Mouse (Mus musculus) kidney, adult 2 months (tissue): ENCODE data around the gene Zfp385b.

Source experiments
- CTCF ChIP-seq: fragments of 200-500 bp; conservative IDR thresholded peaks from 2 replicates; pipeline ENCODE4 v1.5.1; 2011; ENCODE audit warnings: low read depth, mild to moderate bottlenecking, control low read depth, low read length, moderate library complexity, mixed read lengths; ENCODE audit not compliant: insufficient read depth, insufficient read length
- POLR2A ChIP-seq: fragments of 200-500 bp; IDR thresholded peaks from one replicate; pipeline ENCODE4 v1.6.1; 2011; ENCODE audit warnings: low read depth, low read length, control low read depth

- no peak for TF ChIP-seq POLR2A
- TF ChIP-seq CTCF: peak; percentile 64
These were observed 362.8 kb downstream of the Zfp385b start for GRCm38 (mm10) chr2:77456602-77457001.
